Mouse (Mus musculus) testis, adult 2 months (tissue): ENCODE measurements around the gene Cdc14a.

Experiments used
- CTCF ChIP-seq: fragments of 200-500 bp; IDR thresholded peaks from 2 replicates; pipeline ENCODE4 v1.5.1; 2012; ENCODE audit warnings: low read depth, mild to moderate bottlenecking, inconsistent platforms, low read length, moderate library complexity; ENCODE audit not compliant: control insufficient read depth, insufficient read depth, insufficient replicate concordance
- POLR2A ChIP-seq: fragments of 200-500 bp; IDR thresholded peaks from 2 replicates; pipeline ENCODE4 v1.6.1; 2012; ENCODE audit warnings: low read depth, mild to moderate bottlenecking, inconsistent platforms, low read length, moderate library complexity; ENCODE audit not compliant: control insufficient read depth

DNA sequence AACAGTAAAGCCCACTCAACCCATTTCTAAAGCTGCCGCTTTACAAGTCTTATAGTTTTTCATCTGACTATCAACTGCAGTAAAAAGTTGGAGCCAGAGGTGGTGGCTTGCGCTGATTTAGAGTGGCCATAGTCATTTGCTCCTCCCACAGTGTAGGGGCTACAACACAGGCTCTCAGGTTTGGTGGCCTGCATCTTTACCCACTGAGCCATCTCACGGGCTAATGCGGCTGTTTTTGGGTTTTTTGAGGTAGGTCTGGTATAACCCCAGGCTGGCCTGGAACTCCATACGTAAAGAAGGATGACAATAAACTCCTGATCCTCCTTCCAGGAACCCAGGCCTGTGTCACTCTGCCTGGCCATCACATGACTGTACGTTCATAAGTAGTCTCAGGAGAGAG is 2.1 kb upstream of the Cdc14a start:
- TF ChIP-seq CTCF: no peak
- TF ChIP-seq POLR2A: no peak
